Mouse (Mus musculus) adrenal gland (tissue): ENCODE results near the gene Ptprs.

Experiments used
- intact Hi-C: fragments of 180-260 bp; cut with DNase I; formaldehyde crosslinking; loops from one replicate; pipeline ENCODE4 v1.15.1; 2025

Ptprs gene

DNA sequence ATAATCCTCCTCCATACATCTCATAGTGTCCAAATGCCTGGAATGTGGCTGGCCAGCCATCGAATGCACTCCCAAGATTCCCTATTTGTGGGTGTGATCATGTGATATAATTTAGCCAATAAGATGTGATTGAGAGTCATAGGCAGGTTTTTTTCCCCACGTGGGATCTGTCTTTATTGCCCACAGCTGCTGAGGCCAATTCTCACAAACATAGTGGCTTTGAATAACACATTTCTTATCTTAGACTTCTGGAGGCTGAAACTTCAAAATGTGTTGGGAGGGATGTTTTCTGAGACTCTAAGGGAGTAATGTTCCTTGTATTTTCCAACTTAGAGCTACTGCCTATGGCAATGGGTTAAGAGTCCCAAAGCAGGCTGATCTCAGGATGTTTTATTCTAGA is 18.2 kb upstream of the Ptprs start:
- intact Hi-C loops: no loop called here

DNA sequence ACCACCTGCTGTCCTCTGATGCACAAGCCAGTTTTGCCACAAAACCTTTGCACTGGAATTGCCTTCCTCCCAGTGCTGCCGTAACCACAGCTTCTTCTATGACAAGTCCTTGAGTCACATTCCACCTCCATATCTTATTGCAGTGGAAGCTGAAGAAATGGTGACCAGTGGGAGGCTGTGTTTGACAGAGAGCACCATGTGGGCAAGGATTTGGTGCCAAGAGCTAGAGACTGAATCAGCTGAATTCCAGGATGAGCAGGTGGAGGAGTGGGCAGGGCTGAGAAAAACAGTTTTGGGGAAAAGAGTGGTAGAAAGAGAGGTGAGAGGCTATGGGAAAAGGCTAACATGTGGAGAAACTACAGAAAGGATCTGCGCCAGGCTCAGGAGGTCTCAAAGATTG is 17.6 kb upstream of the Ptprs start:
- intact Hi-C loops: no loop called here

DNA sequence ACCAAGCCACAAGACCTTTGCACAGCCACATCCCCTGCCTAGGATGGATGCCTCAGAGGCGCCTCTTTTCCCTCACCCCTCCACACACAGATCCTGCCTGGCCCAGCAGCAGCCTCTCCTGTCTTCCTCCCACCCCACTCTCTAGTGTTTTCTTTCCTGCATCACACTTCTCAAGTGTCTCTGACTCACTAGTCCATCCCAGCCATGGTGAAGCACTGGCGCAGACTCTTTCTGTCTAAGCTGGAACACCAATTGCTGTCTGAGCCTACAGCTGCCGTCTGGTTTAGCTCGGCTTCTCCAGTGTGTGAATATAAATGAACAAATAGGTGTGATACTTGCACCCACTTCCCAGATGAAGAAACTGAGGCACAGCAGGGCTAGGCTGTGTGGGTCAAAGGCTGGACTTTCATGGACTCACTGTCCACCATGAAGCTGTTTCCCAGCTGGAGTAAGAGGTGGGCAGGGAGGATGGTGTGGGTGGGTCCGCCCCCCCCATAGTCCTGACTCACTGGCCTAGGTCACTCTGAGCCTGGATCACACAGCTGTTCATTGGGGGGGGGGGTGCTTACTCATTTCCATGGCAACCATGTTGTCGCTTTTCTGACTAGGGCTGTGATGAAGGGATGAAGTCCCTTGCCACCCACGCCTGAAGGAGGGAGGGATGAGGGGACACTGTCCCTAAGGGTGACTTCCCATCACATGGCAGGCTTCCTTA is 14.3 kb upstream of the Ptprs start:
- intact Hi-C loops: no loop called here

DNA sequence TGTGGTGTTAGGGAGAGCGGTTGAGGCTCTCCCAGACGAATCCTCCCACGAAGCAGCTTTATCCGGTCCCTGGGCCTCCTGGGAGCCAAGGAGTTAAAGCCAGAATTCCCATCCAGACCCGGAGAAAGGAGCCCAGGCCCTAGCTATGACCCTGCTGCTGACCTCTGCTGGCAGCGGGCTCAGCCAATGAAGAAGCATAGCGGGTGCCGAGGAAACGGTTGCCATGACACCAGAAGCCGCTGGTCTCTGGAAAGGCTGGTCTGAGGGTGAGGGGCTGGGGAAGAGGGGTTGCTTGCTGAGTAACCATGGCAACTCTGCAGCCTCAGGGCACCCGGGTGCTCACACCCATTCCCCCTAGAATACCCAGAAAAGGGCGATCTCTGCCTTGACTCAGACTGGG is 11.7 kb upstream of the Ptprs start:
- intact Hi-C loops: no loop called here

GRCm38 (mm10) chr17:56487441-56487888 is 11.2 kb upstream of the Ptprs start:
- intact Hi-C loops: no loop called here

- intact Hi-C loops: no loop called here
Measured at GRCm38 (mm10) chr17:56485926-56486325, 9.6 kb upstream of the Ptprs start.

GRCm38 (mm10) chr17:56485118-56485517 is 8.8 kb upstream of the Ptprs start:
- intact Hi-C loops: no loop called here

DNA sequence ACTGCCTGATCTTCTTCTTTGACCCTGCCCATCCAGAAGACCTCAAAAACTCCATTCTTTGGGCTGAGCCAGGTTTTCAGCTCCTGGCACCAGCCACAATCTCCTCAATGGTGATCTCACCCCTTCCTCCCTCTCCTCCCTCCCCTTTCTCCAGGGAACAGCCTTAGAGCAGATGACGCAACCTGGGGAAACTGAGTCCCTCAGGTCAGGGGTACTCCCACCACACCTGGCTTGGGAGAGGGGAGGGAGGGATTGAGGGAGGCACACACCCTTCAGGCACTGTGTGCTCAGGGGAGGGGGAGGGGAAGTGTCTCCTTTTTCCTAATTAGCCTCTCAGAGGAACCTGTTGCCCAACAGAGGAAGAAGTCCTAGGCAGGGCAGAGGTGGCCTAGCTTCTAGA is 6.4 kb upstream of the Ptprs start:
- intact Hi-C loops: loop anchor here (1.0 to 5.0 kb wide), 2 partner anchors 55 to 125 kb away; no protein-coding TSS in a partner anchor

DNA sequence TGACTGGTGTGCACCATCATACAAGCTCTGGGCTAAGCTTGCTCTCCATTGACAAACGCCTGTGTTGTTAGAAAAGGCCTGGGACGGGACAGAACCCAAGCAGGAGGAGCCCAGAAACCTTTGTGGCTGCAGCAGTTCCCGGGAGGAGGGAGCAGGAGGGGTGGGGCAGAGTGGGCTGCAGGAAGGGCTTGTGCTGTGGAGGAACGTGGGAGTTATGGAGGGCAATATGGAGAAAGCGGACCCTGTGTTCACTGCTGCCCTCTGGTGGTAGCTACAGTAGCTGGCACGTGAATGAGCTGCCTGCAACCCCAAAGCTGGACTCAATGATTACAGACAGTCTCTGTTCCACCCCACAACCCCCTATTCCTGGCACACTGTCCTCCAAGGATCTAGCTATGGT is 3.1 kb upstream of the Ptprs start:
- intact Hi-C loops: no loop called here

- intact Hi-C loops: no loop called here
Measured at GRCm38 (mm10) chr17:56478191-56478611, 1.9 kb upstream of the Ptprs start.

GRCm38 (mm10) chr17:56477191-56477818 is 1.0 kb upstream of the Ptprs start:
- intact Hi-C loops: no loop called here

GRCm38 (mm10) chr17:56475584-56476401 is 490 bp downstream of the Ptprs start:
- intact Hi-C loops: no loop called here

- intact Hi-C loops: no loop called here
Measured at GRCm38 (mm10) chr17:56474831-56475581, 1.3 kb downstream of the Ptprs start.

DNA sequence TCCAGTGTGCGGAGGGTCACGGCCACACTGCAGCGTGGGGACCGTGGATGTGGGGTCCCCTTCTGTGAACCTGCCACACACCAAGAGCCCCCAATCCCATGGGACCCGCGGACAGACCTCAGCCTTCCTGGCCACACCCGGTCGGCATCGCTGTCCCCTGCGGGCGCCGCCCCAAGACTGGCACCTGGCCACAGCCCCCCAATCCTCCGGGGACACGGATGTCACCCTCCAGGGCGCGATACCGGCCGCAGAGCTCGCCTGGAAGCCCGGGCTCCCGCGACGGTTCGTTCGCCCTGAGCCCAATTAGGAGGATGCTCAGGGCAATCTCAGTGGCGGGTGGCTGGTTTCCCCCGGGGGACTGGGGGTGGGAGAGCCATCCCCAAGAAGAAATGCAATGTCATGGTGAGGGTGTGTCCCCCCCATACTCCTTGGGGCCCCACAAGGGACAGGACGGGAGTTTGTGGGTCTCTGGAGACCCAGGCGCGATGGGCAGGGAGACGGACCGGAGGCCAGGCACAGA is 1.9 kb downstream of the Ptprs start:
- intact Hi-C loops: no loop called here

GRCm38 (mm10) chr17:56473611-56473905 is 2.7 kb downstream of the Ptprs start:
- intact Hi-C loops: no loop called here

DNA sequence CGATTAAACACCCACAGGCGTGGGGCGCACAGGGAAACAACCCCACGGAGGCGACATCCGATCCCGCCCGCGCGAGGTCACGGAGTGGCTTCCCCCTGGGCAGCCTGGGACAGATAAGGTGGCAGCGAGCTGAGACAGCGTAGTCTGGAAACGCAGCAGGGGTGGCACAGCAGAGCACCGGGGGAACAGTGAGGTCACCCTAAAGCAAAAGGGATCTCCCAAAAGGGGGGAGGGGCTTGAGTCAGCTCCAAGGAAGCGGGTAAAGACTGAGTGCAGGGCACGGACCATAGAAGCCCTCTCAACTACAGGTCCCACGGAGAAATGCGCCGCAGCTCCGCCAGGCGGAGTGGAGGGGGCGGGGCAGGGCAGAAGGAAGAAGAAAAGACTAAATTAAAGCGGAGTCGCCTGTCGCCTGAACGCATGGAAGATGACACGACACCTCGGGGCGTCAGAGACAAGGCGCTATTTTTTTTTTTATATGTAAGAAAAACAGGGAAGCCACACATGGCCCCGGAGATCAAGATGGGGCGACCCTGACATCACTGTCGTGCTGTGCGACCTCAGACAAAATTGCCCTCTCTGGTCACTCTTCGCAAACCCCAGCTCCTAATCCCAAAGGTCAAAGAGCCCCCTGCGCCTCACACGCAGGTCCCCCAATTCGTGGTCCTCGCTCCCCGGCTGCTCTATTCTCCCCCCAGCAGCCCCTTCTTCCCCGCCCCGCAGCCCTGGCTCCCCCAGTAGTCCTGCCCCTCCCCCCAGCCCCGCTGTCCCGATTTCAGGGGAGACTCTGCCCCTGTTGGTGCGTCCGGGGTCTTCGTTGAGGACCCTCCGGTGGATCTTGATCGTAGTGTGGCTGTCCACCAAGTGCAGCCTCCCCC is 3.3 kb downstream of the Ptprs start:
- intact Hi-C loops: no loop called here

DNA sequence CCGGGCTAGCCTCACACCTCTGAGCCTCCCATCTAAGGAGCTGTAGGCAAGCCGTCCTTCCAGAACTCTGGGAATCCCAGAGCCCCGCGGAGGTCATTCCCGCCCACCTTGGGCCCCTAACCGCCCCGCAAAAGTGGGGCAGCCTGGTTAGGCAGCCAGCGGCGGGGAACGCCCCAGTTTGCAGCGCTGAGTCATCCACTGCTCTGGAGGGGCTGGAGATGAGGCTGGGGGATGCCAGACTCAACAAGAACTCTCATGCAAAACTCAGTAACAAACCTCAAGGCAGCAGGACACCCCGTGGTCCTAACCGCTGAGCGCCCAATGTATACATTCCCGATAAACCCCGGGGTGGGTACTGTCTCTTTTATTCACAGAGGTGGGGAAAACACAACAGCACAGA is 4.2 kb downstream of the Ptprs start:
- intact Hi-C loops: no loop called here

GRCm38 (mm10) chr17:56471136-56471535 is 5.1 kb downstream of the Ptprs start:
- intact Hi-C loops: no loop called here

- intact Hi-C loops: no loop called here
Measured at GRCm38 (mm10) chr17:56470571-56470970, 5.7 kb downstream of the Ptprs start.

DNA sequence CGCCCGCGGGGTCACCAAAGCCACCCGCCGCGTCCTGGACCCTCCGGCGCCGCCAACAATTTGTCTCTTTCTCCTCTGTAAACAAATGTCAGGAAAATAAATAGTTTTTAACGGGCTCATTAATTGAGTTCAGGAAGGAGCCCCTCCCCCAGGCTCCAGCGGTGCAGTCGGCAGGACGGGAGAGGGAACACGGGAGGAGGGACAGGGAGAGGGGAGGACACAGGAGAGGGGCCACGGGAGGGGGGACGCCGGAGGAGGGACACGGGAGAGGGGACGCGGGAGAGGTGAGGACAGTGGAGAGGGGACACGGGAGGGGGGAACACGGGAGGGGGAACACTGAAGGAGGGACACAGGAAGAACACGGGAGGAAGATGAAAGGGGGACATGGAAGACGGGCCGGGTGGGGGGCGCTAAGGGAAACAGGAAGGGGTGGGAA is 6.3 kb downstream of the Ptprs start:
- intact Hi-C loops: no loop called here
